Mouse (Mus musculus): ENCODE data around the gene Myo7a. TPM values are rescaled to one million over a fixed set of nuclear protein-coding genes. Genes with fewer than 3 reads are reported as not detected.

Gene Myo7a
- total and polyA plus RNA-seq, 3 experiments, result 11.3 to 28.0 (median 12.9) TPM

- peaks cover 3% of the 10 kb centered on the region for H3K27me3 ChIP-seq (replicated peaks)
- no peak overlapping the region for H3K27ac ChIP-seq (ENCODE audit: insufficient read depth, low read depth)
- TF ChIP-seq JUND (conservative IDR thresholded peaks at IDR 0.05; ENCODE audit: low read depth, low read length), result no peak
- TF ChIP-seq E2F4 (IDR thresholded peaks at IDR 0.05; ENCODE audit: insufficient replicate concordance, low read depth, low read length), result no peak
- no peak for TF ChIP-seq MXI1 (IDR thresholded peaks at IDR 0.05; ENCODE audit: low read depth, low read length)
- TF ChIP-seq UBTF (IDR thresholded peaks at IDR 0.05; ENCODE audit: low read depth, low read length), result no peak
- no peak for TF ChIP-seq ZMIZ1 (IDR thresholded peaks at IDR 0.05; ENCODE audit: low read depth, low read length)
- no peak for TF ChIP-seq NRF1 (IDR thresholded peaks at IDR 0.05; ENCODE audit: low read depth, low read length)
- TF ChIP-seq MAZ (IDR thresholded peaks at IDR 0.05; ENCODE audit: low read depth, low read length), result no peak
- no peak for TF ChIP-seq TCF12 (IDR thresholded peaks at IDR 0.05; ENCODE audit: low read depth, low read length)
- no peak for TF ChIP-seq MAFK (IDR thresholded peaks at IDR 0.05; ENCODE audit: insufficient replicate concordance, low read length)
- no peak for TF ChIP-seq USF1 (IDR thresholded peaks at IDR 0.05; ENCODE audit: low read depth, low read length)
- no peak for TF ChIP-seq SIN3A (IDR thresholded peaks at IDR 0.05; ENCODE audit: low read length)
- TF ChIP-seq SMC3 (IDR thresholded peaks at IDR 0.05; ENCODE audit: low read depth, low read length), result no peak
- no peak for TF ChIP-seq CTCF (conservative IDR thresholded peaks at IDR 0.05 in 1 of 2, IDR thresholded peaks at IDR 0.05 in 1 of 2; ENCODE audit: low read depth in 2 of 2, low read length in 2 of 2)
- no peak for TF ChIP-seq NELFE (IDR thresholded peaks at IDR 0.05; ENCODE audit: low read depth, low read length)
- TF ChIP-seq MEF2A (IDR thresholded peaks at IDR 0.05; ENCODE audit: borderline replicate concordance, low read depth, low read length), result no peak
- no peak for TF ChIP-seq ELF1 (IDR thresholded peaks at IDR 0.05; ENCODE audit: low read depth, low read length)
- in situ Hi-C loops (cut with MboI; ENCODE audit: low pct_ligation_motif_present, low pct_unique_long_range_greater_than_20kb, low sequenced_read_pairs) (loop anchor here (25.0 kb wide), 1 partner anchor 279 kb away; the partner anchor contains the start of gene Gucy2d), dilution Hi-C loops (cut with MboI; ENCODE audit: extremely low pct_ligation_motif_present, extremely low pct_unique_long_range_greater_than_20kb, low sequenced_read_pairs) (no loop called here)
- H3K9me3 ChIP-seq (replicated peaks; ENCODE audit: low read length), result no peaks in the 10 kb centered on the region
- no peak overlapping the region for H3K4me2 ChIP-seq (ENCODE audit: insufficient read depth, low read depth, poor library complexity, severe bottlenecking)
- no peak overlapping the region for H3K9ac ChIP-seq (ENCODE audit: insufficient read depth, low read depth)
- H3K36me3 ChIP-seq (replicated peaks in 1 of 2; ENCODE audit: control insufficient read depth in 1 of 2, insufficient read depth in 1 of 2, low read length in 1 of 2), result no peaks in the 10 kb centered on the region
- no peak overlapping the region for H3K4me3 ChIP-seq (replicated peaks in 1 of 3; ENCODE audit: low read depth in 2 of 3, low read length in 2 of 3, poor library complexity in 1 of 3)
- H3K4me1 ChIP-seq (ENCODE audit: control insufficient read depth in 1 of 2, insufficient read depth in 2 of 2), result peaks cover 0 to 16% of the 10 kb centered on the region in 2 experiments; a peak in 1 of 4 replicates
- DNase-seq (ENCODE audit: extremely low read depth), result no peak
- no peaks in the 10 kb centered on the region for H3K79me2 ChIP-seq (replicated peaks; ENCODE audit: control insufficient read depth, extremely low read depth, insufficient read depth, poor library complexity, severe bottlenecking)
Measured at GRCm38 (mm10) chr7:98158481-98158880, 39.2 kb upstream of the Myo7a start.

DNA sequence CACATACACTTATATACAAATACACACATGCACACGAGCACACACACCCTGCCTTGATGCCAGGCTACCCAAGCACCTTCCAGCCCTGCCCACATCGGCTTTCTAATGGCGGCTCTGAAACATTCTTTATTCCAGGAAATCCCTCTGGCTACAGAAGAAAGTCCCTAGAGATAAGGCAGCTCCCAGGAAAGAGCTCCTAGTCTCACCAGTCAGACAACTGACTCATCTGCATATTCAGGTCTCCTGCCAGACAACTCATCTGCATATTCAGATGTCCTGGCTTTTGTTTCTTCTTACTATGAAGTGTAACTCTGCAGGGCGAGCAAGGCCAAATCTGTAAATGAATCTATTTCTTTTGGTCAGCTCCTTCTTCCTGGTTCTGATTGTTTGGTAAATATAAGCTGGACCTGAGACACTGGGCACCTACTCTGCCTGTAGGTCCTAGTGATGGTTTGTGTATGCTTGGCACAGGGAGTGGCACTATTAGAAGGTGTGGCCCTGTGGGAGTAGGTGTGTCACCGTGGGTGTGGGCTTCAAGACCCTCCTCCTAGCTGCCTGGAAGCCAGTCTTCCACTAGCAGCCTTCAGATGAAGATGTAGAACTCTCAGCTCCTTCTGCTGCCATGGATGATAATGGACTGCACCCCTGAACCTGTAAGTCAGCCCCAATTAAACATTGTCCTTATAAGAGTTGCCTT, 38.5 kb upstream of the Myo7a start:
- no peak overlapping the region for H3K4me3 ChIP-seq (replicated peaks in 1 of 3; ENCODE audit: low read depth in 2 of 3, low read length in 2 of 3, poor library complexity in 1 of 3)
- H3K27ac ChIP-seq (ENCODE audit: insufficient read depth, low read depth), result no peak overlapping the region
- peaks cover 1% of the 10 kb centered on the region for H3K27me3 ChIP-seq (replicated peaks)
- no peaks in the 10 kb centered on the region for H3K36me3 ChIP-seq (replicated peaks in 1 of 2; ENCODE audit: control insufficient read depth in 1 of 2, insufficient read depth in 1 of 2, low read length in 1 of 2)
- no peak for DNase-seq (ENCODE audit: extremely low read depth)
- TF ChIP-seq ETS1 (conservative IDR thresholded peaks at IDR 0.05; ENCODE audit: low read depth, low read length) (no peak), NELFE (IDR thresholded peaks at IDR 0.05; ENCODE audit: low read depth, low read length) (no peak), ZC3H11A (IDR thresholded peaks at IDR 0.05; ENCODE audit: low read depth, low read length) (no peak), JUN (IDR thresholded peaks at IDR 0.05; ENCODE audit: insufficient read depth, low read depth, low read length) (no peak), NRF1 (IDR thresholded peaks at IDR 0.05; ENCODE audit: low read depth, low read length) (no peak), EP300 (IDR thresholded peaks at IDR 0.05; ENCODE audit: low read length) (no peak), CTCF (conservative IDR thresholded peaks at IDR 0.05 in 1 of 2, IDR thresholded peaks at IDR 0.05 in 1 of 2; ENCODE audit: low read depth in 2 of 2, low read length in 2 of 2) (no peak), MAX (IDR thresholded peaks at IDR 0.05; ENCODE audit: low read length) (no peak), ZKSCAN1 (IDR thresholded peaks at IDR 0.05; ENCODE audit: borderline replicate concordance, low read depth, low read length) (no peak), PAX5 (IDR thresholded peaks at IDR 0.05; ENCODE audit: low read length) (no peak), MEF2A (IDR thresholded peaks at IDR 0.05; ENCODE audit: borderline replicate concordance, low read depth, low read length) (no peak), RAD21 (IDR thresholded peaks at IDR 0.05; ENCODE audit: low read depth, low read length) (no peak), USF1 (IDR thresholded peaks at IDR 0.05; ENCODE audit: low read depth, low read length) (no peak), RCOR1 (conservative IDR thresholded peaks at IDR 0.05; ENCODE audit: low read depth, low read length) (no peak)
- no peaks in the 10 kb centered on the region for H3K79me2 ChIP-seq (replicated peaks; ENCODE audit: control insufficient read depth, extremely low read depth, insufficient read depth, poor library complexity, severe bottlenecking)
- no peak overlapping the region for H3K9ac ChIP-seq (ENCODE audit: insufficient read depth, low read depth)
- in situ Hi-C loops (cut with MboI; ENCODE audit: low pct_ligation_motif_present, low pct_unique_long_range_greater_than_20kb, low sequenced_read_pairs), result loop anchor here (25.0 kb wide), 1 partner anchor 280 kb away; the partner anchor contains the start of gene Gucy2d
- dilution Hi-C loops (cut with MboI; ENCODE audit: extremely low pct_ligation_motif_present, extremely low pct_unique_long_range_greater_than_20kb, low sequenced_read_pairs), result no loop called here
- no peaks in the 10 kb centered on the region for H3K9me3 ChIP-seq (replicated peaks; ENCODE audit: low read length)
- H3K4me2 ChIP-seq (ENCODE audit: insufficient read depth, low read depth, poor library complexity, severe bottlenecking), result no peak overlapping the region
- H3K4me1 ChIP-seq (ENCODE audit: control insufficient read depth in 1 of 2, insufficient read depth in 2 of 2), result peaks cover 0 to 17% of the 10 kb centered on the region in 2 experiments; a peak in 1 of 4 replicates

Data from CH12.LX (cell line).